Mouse (Mus musculus): ENCODE data around the gene Maml3. TPM values are rescaled to one million over a fixed set of nuclear protein-coding genes. Genes with fewer than 3 reads are reported as not detected.

Maml3 gene
- polyA plus RNA-seq, 1 experiment from 2014 or later = 2.9 TPM

DNA sequence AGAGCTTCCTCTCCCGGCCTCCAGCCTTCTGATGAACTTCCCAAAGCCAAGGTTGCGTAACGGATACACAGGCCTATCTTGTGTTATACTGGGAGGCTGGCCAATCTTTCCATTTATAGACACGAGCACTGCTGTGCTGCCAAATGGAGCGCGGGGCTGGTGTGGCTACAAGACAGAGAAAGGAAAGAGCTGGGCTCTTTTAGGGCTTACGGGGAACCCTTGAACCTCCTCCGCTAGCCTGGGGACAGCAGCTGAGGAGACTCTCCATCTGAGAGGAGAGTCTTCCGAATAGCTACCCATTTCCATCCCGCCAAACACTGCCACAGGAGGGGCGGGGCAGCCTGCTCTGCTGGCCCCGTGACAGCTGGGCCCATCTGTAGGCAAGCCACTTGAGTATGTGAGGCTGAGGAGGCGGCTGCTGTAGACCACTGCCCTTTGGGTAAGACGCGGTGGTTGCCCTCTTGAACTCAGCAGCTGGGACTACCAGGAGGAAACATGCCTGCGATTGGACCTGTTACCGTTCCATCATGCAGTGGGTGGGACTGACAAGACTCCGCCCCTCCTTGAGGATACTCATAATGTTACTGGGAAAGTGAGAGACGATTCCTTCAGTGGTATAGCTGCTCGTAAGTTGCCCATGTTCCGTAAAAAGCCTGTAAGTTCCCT lies 396.0 kb downstream of the Maml3 start:
- Histone ChIP-seq H3K4me3 (ENCODE audit: low read depth, low read length) (peak overlapping the region; percentile 18), H3K4me1 (replicated peaks; ENCODE audit: control insufficient read depth, insufficient read depth) (no peaks in the 10 kb centered on the region; the same call in 1 of the 2 replicates), H3K27me3 (ENCODE audit: control insufficient read depth, insufficient read depth, low read length) (no peaks in the 10 kb centered on the region), H3K27ac (replicated peaks) (peak overlapping the region; percentile 76), H3K9me3 (ENCODE audit: control insufficient read depth, low read length) (no peaks in the 10 kb centered on the region), H3K36me3 (ENCODE audit: control insufficient read depth, insufficient read depth, low read length) (no peaks in the 10 kb centered on the region), H3K9ac (ENCODE audit: low read length) (no peak overlapping the region), H3K4me2 (replicated peaks; ENCODE audit: low read depth) (peak overlapping the region; percentile 40)
- ATAC-seq (ENCODE audit: low FRiP score, low TSS enrichment) (peak; percentile 88), DNase-seq (ENCODE audit: low spot score) (peak; percentile 56)
- WGBS = 35% methylated on average over 21 of the region's 21 CpGs
- TF ChIP-seq EP300 (optimal IDR thresholded peaks at IDR 0.05) = no peak
- TF ChIP-seq CTCF (IDR thresholded peaks at IDR 0.05; ENCODE audit: low read depth) = no peak

- H3K4me2 ChIP-seq (replicated peaks; ENCODE audit: low read depth) = peak overlapping the region; percentile 40
- H3K4me1 ChIP-seq (replicated peaks; ENCODE audit: control insufficient read depth, insufficient read depth) = no peaks in the 10 kb centered on the region
- peak overlapping the region; percentile 76 for H3K27ac ChIP-seq (replicated peaks)
- no peak for TF ChIP-seq CTCF (IDR thresholded peaks at IDR 0.05; ENCODE audit: low read depth)
- TF ChIP-seq EP300 (optimal IDR thresholded peaks at IDR 0.05) = no peak
- no peaks in the 10 kb centered on the region for H3K36me3 ChIP-seq (ENCODE audit: control insufficient read depth, insufficient read depth, low read length)
- no peaks in the 10 kb centered on the region for H3K9me3 ChIP-seq (ENCODE audit: control insufficient read depth, low read length)
- WGBS = 27% methylated on average over 1 of the region's 1 CpGs
- H3K27me3 ChIP-seq (ENCODE audit: control insufficient read depth, insufficient read depth, low read length) = no peaks in the 10 kb centered on the region
- no peak overlapping the region for H3K9ac ChIP-seq (ENCODE audit: low read length)
- ATAC-seq (ENCODE audit: low FRiP score, low TSS enrichment) (0 out of 2 replicates have a peak, but pooled peaks have one; percentile 3), DNase-seq (ENCODE audit: low spot score) (no peak)
- no peak overlapping the region; the same call in 1 of the 2 replicates for H3K4me3 ChIP-seq (ENCODE audit: low read depth, low read length)
Observed at GRCm38 (mm10) chr3:51708375-51708745, 396.5 kb downstream of the Maml3 start.

GRCm38 (mm10) chr3:51705220-51705619 lies 399.7 kb downstream of the Maml3 start:
- Histone ChIP-seq H3K36me3 (ENCODE audit: control insufficient read depth, insufficient read depth, low read length) (no peaks in the 10 kb centered on the region), H3K4me2 (replicated peaks; ENCODE audit: low read depth) (no peak overlapping the region), H3K9me3 (ENCODE audit: control insufficient read depth, low read length) (no peaks in the 10 kb centered on the region), H3K4me3 (ENCODE audit: low read depth, low read length) (no peak overlapping the region), H3K27ac (replicated peaks) (no peak overlapping the region), H3K9ac (ENCODE audit: low read length) (no peak overlapping the region), H3K27me3 (ENCODE audit: control insufficient read depth, insufficient read depth, low read length) (no peaks in the 10 kb centered on the region), H3K4me1 (replicated peaks; ENCODE audit: control insufficient read depth, insufficient read depth) (peaks cover 8% of the 10 kb centered on the region; the same call in 1 of the 2 replicates)
- no peak for DNase-seq (ENCODE audit: low spot score)
- 86% methylated on average over 7 of the region's 7 CpGs for WGBS
- peak; percentile 64 for TF ChIP-seq CTCF (IDR thresholded peaks at IDR 0.05; ENCODE audit: low read depth)
- no peak for TF ChIP-seq EP300 (optimal IDR thresholded peaks at IDR 0.05)
- ATAC-seq (ENCODE audit: low FRiP score, low TSS enrichment) = no peak

DNA sequence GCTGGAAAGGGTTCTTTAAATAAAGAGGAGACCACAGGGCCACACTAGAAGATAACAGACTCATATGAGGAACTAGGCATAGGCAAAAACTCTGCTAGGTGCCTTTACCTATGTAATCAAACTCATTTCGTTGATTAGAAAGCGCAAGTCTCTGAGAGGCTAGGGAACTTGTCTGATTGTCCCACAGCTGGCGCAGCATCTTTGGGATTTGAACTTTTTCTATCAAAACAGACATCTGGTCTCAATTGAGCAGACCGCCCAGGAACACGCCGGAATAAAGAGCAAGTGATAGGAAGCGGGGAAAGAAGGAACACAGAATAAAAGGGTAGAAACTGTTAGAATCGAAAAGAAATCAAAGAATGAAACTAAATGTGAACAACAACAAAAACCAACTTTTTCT lies 401.4 kb downstream of the Maml3 start:
- no peak for DNase-seq (ENCODE audit: low spot score)
- H3K9ac ChIP-seq (ENCODE audit: low read length) = no peak overlapping the region
- H3K4me2 ChIP-seq (replicated peaks; ENCODE audit: low read depth) = no peak overlapping the region
- peaks cover 8% of the 10 kb centered on the region for H3K4me1 ChIP-seq (replicated peaks; ENCODE audit: control insufficient read depth, insufficient read depth)
- H3K9me3 ChIP-seq (ENCODE audit: control insufficient read depth, low read length) = no peaks in the 10 kb centered on the region
- TF ChIP-seq CTCF (IDR thresholded peaks at IDR 0.05; ENCODE audit: low read depth) (no peak), EP300 (optimal IDR thresholded peaks at IDR 0.05) (no peak)
- no peaks in the 10 kb centered on the region for H3K27me3 ChIP-seq (ENCODE audit: control insufficient read depth, insufficient read depth, low read length)
- WGBS = 86% methylated on average over 8 of the region's 8 CpGs
- ATAC-seq (ENCODE audit: low FRiP score, low TSS enrichment) = no peak
- H3K4me3 ChIP-seq (ENCODE audit: low read depth, low read length) = no peak overlapping the region
- no peaks in the 10 kb centered on the region for H3K36me3 ChIP-seq (ENCODE audit: control insufficient read depth, insufficient read depth, low read length)
- H3K27ac ChIP-seq (replicated peaks) = no peak overlapping the region

- no peak overlapping the region for H3K9ac ChIP-seq (ENCODE audit: low read length)
- H3K27ac ChIP-seq (replicated peaks) = no peak overlapping the region
- H3K27me3 ChIP-seq (ENCODE audit: control insufficient read depth, insufficient read depth, low read length) = no peaks in the 10 kb centered on the region
- H3K4me3 ChIP-seq (ENCODE audit: low read depth, low read length) = no peak overlapping the region
- no peak for TF ChIP-seq CTCF (IDR thresholded peaks at IDR 0.05; ENCODE audit: low read depth)
- no peak for TF ChIP-seq EP300 (optimal IDR thresholded peaks at IDR 0.05)
- H3K4me1 ChIP-seq (replicated peaks; ENCODE audit: control insufficient read depth, insufficient read depth) = peaks cover 8% of the 10 kb centered on the region
- no peak overlapping the region for H3K4me2 ChIP-seq (replicated peaks; ENCODE audit: low read depth)
- no peaks in the 10 kb centered on the region for H3K9me3 ChIP-seq (ENCODE audit: control insufficient read depth, low read length)
- ATAC-seq (ENCODE audit: low FRiP score, low TSS enrichment) = no peak
- no peaks in the 10 kb centered on the region for H3K36me3 ChIP-seq (ENCODE audit: control insufficient read depth, insufficient read depth, low read length)
- 87% methylated on average over 8 of the region's 8 CpGs for WGBS
- DNase-seq (ENCODE audit: low spot score) = no peak
Observed at GRCm38 (mm10) chr3:51702701-51703286, 402.1 kb downstream of the Maml3 start.

GRCm38 (mm10) chr3:51701950-51702349 lies 402.9 kb downstream of the Maml3 start:
- ATAC-seq (ENCODE audit: low FRiP score, low TSS enrichment) (peak; percentile 16; the same call in 1 of the 2 replicates), DNase-seq (ENCODE audit: low spot score) (peak; percentile 26)
- Histone ChIP-seq H3K4me3 (ENCODE audit: low read depth, low read length) (peak overlapping the region; percentile 38), H3K9ac (ENCODE audit: low read length) (peak overlapping the region; percentile 41; the same call in 1 of the 2 replicates), H3K9me3 (ENCODE audit: control insufficient read depth, low read length) (no peaks in the 10 kb centered on the region), H3K4me1 (replicated peaks; ENCODE audit: control insufficient read depth, insufficient read depth) (peaks cover 8% of the 10 kb centered on the region), H3K27ac (replicated peaks) (peak overlapping the region; percentile 56), H3K36me3 (ENCODE audit: control insufficient read depth, insufficient read depth, low read length) (no peaks in the 10 kb centered on the region), H3K27me3 (ENCODE audit: control insufficient read depth, insufficient read depth, low read length) (no peaks in the 10 kb centered on the region), H3K4me2 (replicated peaks; ENCODE audit: low read depth) (peak overlapping the region; percentile 77)
- no peak for TF ChIP-seq CTCF (IDR thresholded peaks at IDR 0.05; ENCODE audit: low read depth)
- TF ChIP-seq EP300 (optimal IDR thresholded peaks at IDR 0.05) = no peak
- 25% methylated on average over 13 of the region's 13 CpGs for WGBS

Data from stomach, postnatal 0 days (tissue).